Mouse (Mus musculus) heart, postnatal 0 days (tissue): ENCODE data around the gene Map2k2. TPM values are rescaled to one million over a fixed set of nuclear protein-coding genes. Genes with fewer than 3 reads are reported as not detected.
A peak's percentile ranks its signal among the peaks of the same experiment; 100 is the strongest.

ENCODE experiments used
- ATAC-seq: fragments of 200-750 bp; cut with Nextera tagmentation; 2 replicates; pipeline ENCODE4 v1.8.0; 2017; ENCODE audit warnings: low read depth, moderate number of reproducible peaks, moderate library complexity; ENCODE audit not compliant: insufficient read depth
- DNase-seq: peaks from one replicate; pipeline ENCODE4 v3.0.0-alpha.2; 2016; ENCODE audit warnings: low spot score
- H3K27ac ChIP-seq: fragments of 300-500 bp; sonication (generic); 2 replicates; pipeline ENCODE4 v1.5.1; 2014; ENCODE audit warnings: low read depth, mild to moderate bottlenecking
- H3K27me3 ChIP-seq: fragments of 300-500 bp; sonication (generic); 2 replicates; pipeline ENCODE4 v1.6.1; 2014; ENCODE audit warnings: low read length, mixed read lengths; ENCODE audit not compliant: control insufficient read depth, insufficient read depth
- H3K36me3 ChIP-seq: fragments of 300-500 bp; sonication (generic); replicated peaks from 2 replicates; pipeline ENCODE4 v1.6.1; 2014; ENCODE audit warnings: low read length, mixed read lengths; ENCODE audit not compliant: control insufficient read depth, insufficient read depth
- H3K4me1 ChIP-seq: fragments of 300-500 bp; sonication (generic); 2 replicates; pipeline ENCODE4 v1.6.1; 2014; ENCODE audit warnings: antibody characterized with exemption; ENCODE audit not compliant: control insufficient read depth, insufficient read depth
- H3K4me2 ChIP-seq: fragments of 300-500 bp; sonication (generic); 2 replicates; pipeline ENCODE4 v1.6.1; 2014; ENCODE audit warnings: low read depth, mild to moderate bottlenecking, low read length, moderate library complexity
- H3K4me3 ChIP-seq: fragments of 300-500 bp; sonication (generic); 2 replicates; pipeline ENCODE4 v1.5.1; 2014; ENCODE audit warnings: low read depth, low read length
- H3K9ac ChIP-seq: fragments of 300-500 bp; sonication (generic); replicated peaks from 2 replicates; pipeline ENCODE4 v1.6.1; 2014; ENCODE audit warnings: low read depth, low read length, mixed read lengths
- H3K9me3 ChIP-seq: fragments of 300-500 bp; sonication (generic); replicated peaks from 2 replicates; pipeline ENCODE4 v1.6.1; 2016; ENCODE audit warnings: low read length; ENCODE audit not compliant: control insufficient read depth
- CTCF ChIP-seq: IDR thresholded peaks from 2 replicates; pipeline ENCODE4 v1.5.1; 2016; ENCODE audit warnings: antibody characterized with exemption, control low read depth, low read depth
- EP300 ChIP-seq: IDR thresholded peaks from 2 replicates; pipeline ENCODE4 v1.6.1; 2016; ENCODE audit warnings: antibody characterized with exemption, low read depth
- WGBS: fragments of 180-500 bp; shearing (Covaris S2); extraction: QIAGEN DNeasy Blood & Tissue Kit; methylation state at CpG from one replicate; pipeline ENCODE4 v1.1.7; 2014; 5-methylcytosine and 5-hydroxymethylcytosine counted together
- polyA plus RNA-seq: library from polyadenylated mRNA; unstranded; fragments of >200 nt; fragmentation: Nextera tagmentation; extraction: Ambion mirVana; gene quantifications from 2 replicates; pipeline ENCODE4 v1.2.1, GENCODE M21; 2015
- total RNA-seq: library from RNA; depleted of rRNA; stranded (reverse); fragments of >200 nt; gene quantifications from 2 replicates; pipeline ENCODE4 v1.2.3, GENCODE M21; 2014; ENCODE audit warnings: low replicate concordance

The Map2k2 gene
- total and polyA plus RNA-seq, 2 experiments from 2014 or later: 133 to 208 TPM

DNA sequence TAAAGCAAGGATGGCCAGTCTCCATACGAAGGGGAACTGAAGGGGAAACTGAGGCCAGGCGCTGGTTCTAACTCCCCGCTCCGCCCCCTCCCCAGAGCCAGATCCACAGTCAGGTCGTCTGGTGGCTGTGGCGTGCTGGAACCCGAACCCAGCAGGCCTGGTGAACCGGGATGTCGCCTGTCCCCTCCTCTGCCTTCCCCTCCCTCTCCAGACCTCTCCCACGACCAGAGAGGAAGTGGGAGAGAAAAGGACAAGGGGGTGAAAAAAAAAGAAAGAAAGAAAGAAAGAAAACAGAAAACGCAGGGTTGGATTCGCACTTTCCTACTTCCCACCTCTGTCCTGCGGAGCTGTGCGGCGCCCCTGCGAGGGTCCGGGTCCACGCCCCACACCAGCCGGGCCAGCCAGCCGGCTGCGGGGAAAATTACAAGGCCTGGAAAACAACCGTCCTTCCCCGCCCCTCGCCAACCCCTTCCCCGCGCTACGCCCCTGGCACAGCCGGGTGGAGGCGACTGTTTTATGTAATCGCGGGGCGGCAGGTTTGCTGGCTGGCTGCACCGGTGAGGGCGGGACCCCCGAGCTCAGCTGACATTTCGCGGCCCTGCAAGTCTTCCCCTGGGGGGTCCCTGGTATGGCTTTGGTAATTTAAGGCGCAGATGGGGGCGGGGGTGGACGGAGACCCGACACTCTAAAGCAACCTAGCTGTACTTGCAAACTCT is 29.4 kb downstream of the Map2k2 start, which contains the start of gene Zbtb7a:
Gene Zbtb7a (plus strand): TSS at position 255 of the 716 bp plus-strand sequence.
- Histone ChIP-seq H3K9me3 (no peaks in the 10 kb centered on the region), H3K4me2 (peak within 1 kb of the TSS; percentile 100), H3K36me3 (no peaks in the 10 kb centered on the region), H3K4me3 (peak within 1 kb of the TSS; percentile 100), H3K27me3 (no peaks in the 10 kb centered on the region), H3K4me1 (peaks cover 27% of the 10 kb centered on the region), H3K9ac (peak within 1 kb of the TSS; percentile 98), H3K27ac (peak within 1 kb of the TSS; percentile 99)
- 5% methylated on average over 41 of the region's 41 CpGs for WGBS
- ATAC-seq (no peak), DNase-seq (peak; percentile 27)
- TF ChIP-seq CTCF: no peak
- no peak for TF ChIP-seq EP300

GRCm38 (mm10) chr10:81135831-81136705 is 30.4 kb downstream of the Map2k2 start:
- Histone ChIP-seq H3K9me3 (no peaks in the 10 kb centered on the region), H3K36me3 (no peaks in the 10 kb centered on the region), H3K4me3 (peak overlapping the region; percentile 100), H3K27me3 (no peaks in the 10 kb centered on the region), H3K4me2 (peak overlapping the region; percentile 100), H3K9ac (peak overlapping the region; percentile 98), H3K27ac (peak overlapping the region; percentile 99), H3K4me1 (peaks cover 36% of the 10 kb centered on the region)
- DNase-seq: peak; percentile 87
- ATAC-seq: peak; percentile 37
- no peak; the same call in 1 of the 2 replicates for TF ChIP-seq EP300
- no peak for TF ChIP-seq CTCF
- under 1% methylated on average over 53 of the region's 86 CpGs for WGBS

GRCm38 (mm10) chr10:81136706-81137231 is 31.1 kb downstream of the Map2k2 start:
- H3K27ac ChIP-seq: peak overlapping the region; percentile 99

GRCm38 (mm10) chr10:81137252-81138130 is 31.8 kb downstream of the Map2k2 start:
- 0 out of 2 replicates have a peak, but pooled peaks have one; percentile 1 for TF ChIP-seq EP300
- no peak for TF ChIP-seq CTCF
- ATAC-seq: peak; percentile 88
- under 1% methylated on average over 75 of the region's 89 CpGs for WGBS
- 0 out of 2 replicates have a peak, but pooled peaks cover 3% of the 10 kb centered on the region for H3K36me3 ChIP-seq
- H3K9ac ChIP-seq: peak overlapping the region; percentile 98
- peaks cover 49% of the 10 kb centered on the region for H3K4me1 ChIP-seq
- peak overlapping the region; percentile 99 for H3K27ac ChIP-seq
- DNase-seq: peak; percentile 98
- H3K9me3 ChIP-seq: no peaks in the 10 kb centered on the region
- H3K4me2 ChIP-seq: peak overlapping the region; percentile 100
- H3K27me3 ChIP-seq: no peaks in the 10 kb centered on the region
- peak overlapping the region; percentile 100 for H3K4me3 ChIP-seq

More at GRCm38 (mm10) chr10:81136706-81137231, 31.1 kb downstream of the Map2k2 start:
- Histone ChIP-seq H3K9me3 (no peaks in the 10 kb centered on the region), H3K9ac (peak overlapping the region; percentile 98), H3K4me3 (peak overlapping the region; percentile 100), H3K4me2 (peak overlapping the region; percentile 100), H3K4me1 (peaks cover 43% of the 10 kb centered on the region), H3K27me3 (no peaks in the 10 kb centered on the region), H3K36me3 (no peaks in the 10 kb centered on the region)
- DNase-seq (peak; percentile 55), ATAC-seq (peak; percentile 24)
- peak; percentile 24; the same call in 1 of the 2 replicates for TF ChIP-seq EP300
- TF ChIP-seq CTCF: no peak
- 0% methylated on average over 42 of the region's 50 CpGs for WGBS
